Mouse (Mus musculus) monocyte, adult 5-6 weeks (primary cell): Measurements from ENCODE around the gene Rasgrp1. TPM values are rescaled to one million over a fixed set of nuclear protein-coding genes. Genes with fewer than 3 reads are reported as not detected.

Experiments
- ATAC-seq: fragments of 153-309, 156-312 bp; replicated peaks from 2 replicates; pipeline ENCODE4 v1.8.0; 2017; ENCODE audit warnings: mild to moderate bottlenecking; ENCODE audit not compliant: low TSS enrichment, insufficient number of reproducible peaks, severe bottlenecking, poor library complexity, low FRiP score
- total RNA-seq: library from RNA; stranded (forward); fragments of 200-1000, 200-491, 200-594 nt; gene quantifications from 3 replicates; pipeline ENCODE4 v1.2.3, GENCODE M21; 2017

The Rasgrp1 gene
- total RNA-seq, 1 experiment from 2014 or later: 54.2 TPM

DNA sequence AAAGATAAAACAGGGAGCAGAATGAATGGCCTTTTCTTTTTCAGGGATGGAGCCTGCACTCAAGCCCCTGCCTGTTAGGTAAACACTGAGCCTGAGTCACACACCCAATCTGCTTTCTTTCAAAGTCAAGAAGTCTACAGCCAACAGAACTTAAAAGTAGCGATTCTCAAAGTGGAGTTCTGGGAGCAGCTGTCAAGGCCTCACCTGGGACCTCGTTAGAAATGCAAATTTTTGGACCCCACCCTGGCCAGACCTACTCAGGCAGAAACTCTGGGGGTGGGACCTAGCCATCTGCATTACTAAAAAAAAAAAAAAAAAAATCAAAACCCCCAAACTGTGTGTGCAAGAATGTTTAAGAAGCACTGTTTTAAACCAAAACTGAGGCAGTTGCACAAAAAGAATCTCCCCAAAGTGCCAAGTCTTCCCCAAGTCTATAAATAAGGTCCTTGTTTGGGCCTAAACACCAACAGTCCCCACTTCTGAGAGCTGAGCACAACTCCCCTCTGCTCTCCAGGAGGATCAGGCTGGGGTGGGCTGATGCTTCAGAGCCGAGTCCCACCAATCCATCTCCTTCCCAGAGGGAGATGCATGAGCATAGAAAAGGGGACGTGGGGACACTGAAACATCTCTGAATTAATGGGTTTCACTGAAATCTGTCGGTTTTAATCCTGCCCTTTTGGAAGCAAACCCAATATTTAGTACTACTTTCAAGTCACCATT, 5.7 kb downstream of the Rasgrp1 start:
- ATAC-seq: no peak

DNA sequence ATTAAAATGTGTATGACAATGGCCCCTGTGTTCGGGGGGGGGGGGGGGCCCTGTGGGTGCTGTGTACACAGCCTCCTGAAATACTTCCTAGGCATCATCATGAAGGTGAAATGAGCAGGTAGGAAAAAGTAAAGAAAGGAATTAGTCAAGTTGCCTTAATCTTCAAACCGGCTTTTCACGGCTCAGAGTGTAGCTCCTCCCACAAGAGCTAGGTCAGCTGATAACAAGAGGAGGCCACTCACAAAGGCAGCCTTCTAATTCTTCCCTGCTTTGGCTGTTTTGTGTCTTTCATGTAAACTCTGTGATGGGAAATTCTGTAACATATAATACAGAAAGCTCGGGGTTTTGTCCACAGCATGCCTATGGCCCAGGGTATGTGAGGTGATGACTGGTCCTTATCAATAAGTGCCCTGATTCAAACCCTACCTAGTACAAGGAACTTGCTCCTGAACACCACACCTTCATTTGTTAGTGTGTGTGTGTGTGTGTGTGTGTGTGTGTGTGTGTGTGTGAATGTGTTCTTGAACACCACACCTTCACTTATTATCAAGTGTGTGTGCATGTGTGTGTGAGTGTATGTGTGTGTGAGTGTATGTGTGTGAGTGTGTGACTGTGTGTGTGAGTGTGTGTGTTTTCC, 7.1 kb downstream of the Rasgrp1 start:
- no peak for ATAC-seq

DNA sequence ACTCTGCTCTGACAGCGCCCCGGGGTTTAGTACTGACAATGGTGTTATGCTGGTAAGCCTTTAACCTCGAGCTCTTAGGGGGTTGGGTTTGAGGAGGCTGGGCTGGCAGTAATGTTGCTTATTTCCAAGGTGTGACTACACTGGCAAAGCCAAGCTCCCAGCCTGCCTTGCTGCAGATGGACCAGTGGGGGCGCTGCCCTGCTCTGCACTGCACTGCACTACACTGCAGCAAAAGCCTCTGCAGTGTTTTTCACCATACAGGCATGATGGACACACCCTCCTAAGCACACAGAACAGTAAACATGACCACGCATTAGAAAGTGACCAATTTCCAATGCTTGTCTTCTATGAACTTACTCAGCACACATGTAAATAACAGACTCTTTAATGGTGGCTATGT, 11.2 kb downstream of the Rasgrp1 start:
- ATAC-seq: 0 out of 2 replicates have a peak, but pooled peaks have one; percentile 38

DNA sequence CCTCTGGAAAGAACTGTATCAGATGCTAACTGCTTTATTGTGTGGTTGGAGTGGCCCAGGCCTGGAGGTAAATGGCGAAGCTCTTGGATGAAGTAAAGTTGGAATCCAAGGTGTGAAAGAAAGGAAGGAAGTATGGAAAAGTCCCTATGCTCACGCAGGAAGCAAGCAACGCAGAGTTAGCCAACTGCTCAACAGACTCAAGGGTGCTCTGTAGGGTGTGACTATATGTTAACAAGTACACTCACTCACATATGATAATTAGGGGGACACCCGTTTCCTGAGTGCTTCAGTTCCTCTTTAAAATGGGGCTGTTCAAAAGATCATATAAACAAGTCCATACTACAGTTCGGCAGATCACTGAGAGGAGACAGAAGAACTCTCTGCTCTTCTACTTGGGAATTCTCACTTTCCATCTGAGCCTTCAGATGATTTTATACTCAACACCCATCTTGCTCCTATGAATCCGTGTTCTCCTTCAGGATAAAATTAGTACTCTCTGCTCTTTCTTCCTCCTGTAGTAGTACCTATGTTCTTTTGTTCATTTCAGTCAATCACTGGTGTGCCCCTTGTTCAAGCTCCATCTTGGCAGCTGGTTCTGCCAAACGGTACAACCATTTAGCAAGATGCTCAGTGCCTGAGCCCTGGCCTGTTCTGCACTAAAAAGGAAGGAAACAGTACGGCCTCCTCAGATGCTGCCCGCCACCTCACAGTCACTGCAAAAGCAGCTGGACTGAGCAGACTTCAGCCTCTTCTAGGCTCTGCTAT, 14.1 kb downstream of the Rasgrp1 start:
- ATAC-seq: peak; percentile 94

DNA sequence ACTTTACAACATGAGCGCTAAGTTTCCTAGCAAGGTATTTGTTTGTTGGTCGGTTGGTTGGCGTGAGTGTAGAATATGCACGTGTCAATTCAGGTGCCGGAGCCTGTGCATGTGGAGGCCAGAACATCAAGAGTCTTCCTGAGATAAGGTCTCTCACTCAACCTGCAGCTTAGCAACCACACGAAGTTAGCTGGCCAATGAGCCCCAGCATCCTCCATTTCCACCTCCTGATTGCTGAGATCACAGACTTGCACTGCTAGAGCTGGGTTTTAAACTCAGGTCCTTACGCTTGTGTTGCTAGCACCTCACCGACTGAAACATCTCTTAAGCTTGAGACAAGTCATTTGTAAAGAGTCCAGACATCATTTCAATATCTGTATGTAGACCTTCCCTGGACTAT, 20.4 kb downstream of the Rasgrp1 start:
- no peak for ATAC-seq

DNA sequence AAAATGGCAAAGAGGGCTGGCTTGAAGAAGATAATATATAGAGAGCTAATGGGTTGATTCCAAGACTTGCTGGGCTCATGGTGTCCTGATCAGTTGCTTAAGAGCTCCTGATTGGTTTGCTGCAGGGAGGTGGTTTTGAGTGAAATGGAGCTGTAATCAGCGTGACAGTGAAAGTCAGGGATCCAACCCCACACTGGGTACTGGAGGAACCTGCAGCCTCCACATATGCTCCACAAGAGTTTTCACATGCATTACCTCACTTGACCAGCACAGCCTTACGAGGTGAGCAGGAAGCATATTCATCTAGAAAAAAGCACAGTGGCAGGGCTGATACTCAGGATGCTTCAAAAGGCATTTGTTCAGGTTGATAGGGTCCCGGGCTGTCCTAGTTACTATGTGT, 21.6 kb downstream of the Rasgrp1 start:
- no peak for ATAC-seq

DNA sequence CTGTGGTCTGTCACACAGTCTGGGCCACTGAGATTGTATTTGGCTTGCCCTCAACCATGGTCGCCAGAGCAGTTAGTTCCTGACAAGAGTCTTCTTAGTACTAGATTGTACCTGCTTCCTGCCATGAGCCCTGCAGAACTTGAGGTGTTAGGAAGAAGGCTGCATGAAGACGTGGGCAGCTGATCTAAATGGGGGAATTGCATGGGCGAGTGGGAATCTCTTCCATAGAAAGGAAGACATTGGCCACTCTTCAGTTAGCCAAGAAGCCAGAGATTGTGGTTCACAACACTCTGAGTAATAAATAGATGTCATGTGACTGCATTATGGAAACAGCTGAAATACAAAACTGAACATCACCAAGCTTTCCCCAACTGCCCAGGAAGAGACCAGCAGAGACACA, 23.8 kb downstream of the Rasgrp1 start:
- ATAC-seq: no peak

DNA sequence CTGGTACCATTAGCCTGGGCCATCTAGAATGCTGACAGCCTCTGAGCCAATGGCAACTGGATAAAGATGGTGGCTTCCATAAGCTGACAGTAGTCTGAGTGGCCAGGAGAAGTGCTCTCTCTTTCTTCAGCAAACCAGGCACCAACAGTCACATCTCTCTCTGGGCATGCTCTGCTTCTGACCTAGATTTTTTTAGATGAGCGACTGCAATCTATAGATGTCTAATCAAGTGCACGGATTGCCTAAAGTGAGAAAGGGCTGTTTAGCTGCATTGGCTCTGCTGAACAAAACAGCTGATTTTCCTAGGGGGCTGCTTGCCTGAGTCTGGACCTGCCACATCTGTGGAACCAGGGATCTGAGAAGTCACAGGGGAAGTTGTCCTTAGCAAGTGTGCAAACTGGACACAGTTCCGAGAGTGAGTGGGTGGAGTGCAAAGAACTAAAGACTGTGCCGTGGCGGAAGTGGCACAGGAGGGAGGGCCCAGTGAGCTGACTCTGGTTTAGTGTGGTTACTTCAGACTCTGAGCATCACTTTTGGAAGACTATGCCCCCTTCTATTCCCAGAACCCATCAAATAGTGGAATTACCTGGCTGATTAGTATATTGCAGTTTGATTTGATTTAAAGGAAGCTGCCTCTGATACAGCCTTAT, 29.1 kb downstream of the Rasgrp1 start:
- ATAC-seq: no peak

DNA sequence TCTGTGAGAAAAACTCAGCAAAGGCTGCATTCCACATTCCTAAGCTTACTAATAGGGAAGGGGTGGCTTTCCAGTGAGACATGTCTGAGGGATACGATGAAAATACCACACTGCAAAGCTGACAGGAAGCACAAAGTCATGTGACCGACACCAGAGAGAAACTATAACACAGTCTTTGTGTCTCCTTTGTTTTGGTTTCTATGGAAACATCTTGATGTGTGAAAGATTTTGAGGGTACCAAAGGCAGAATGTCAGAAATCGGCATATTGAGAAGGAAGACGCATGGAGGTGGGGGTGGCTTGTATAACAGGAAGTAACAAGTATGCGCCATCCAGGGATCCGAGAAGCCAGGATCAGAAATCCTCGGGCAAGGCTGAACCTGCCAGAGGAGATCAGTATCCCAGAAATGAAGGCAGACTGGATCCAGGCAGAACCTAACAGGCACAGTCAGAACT, 30.3 kb downstream of the Rasgrp1 start:
- no peak; the same call in 1 of the 2 replicates for ATAC-seq

DNA sequence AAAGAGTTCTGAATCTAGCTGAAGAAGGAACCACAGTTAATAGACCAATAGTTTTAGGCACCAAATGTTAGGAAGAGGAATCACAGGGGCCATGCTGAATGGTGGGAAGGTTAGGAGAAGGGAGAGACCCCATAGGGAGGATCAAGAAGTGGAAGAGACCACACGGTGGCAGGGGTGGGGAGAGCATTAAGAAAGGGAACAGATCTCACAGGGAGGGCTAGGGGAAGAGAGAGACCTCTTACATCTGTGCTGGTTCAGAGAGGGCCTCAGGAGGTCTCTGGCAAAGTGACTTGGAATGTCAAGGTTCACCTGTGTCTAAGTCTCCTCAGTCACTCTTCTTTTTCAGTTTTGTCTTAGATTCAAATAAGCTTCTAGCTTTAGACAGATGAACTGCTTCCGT, 30.8 kb downstream of the Rasgrp1 start:
- no peak for ATAC-seq

DNA sequence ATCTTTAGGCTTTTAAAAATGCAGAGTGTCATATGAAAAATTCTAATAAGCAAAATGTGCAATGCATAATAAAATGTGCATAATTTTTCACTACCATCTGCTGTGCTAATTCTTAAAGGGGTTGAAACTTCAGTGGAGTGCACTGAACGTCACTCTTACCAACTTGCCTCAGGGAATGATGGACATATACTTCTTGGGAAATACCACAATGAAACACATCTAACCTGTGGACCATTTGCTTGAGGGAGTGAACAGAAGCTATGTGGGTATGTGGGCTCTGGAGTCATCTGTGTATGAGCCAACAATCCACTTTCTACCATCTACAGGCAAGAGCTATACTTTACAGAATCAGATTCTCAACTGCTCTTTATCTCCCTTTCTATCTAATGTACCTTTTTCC, 31.5 kb downstream of the Rasgrp1 start:
- ATAC-seq: no peak

DNA sequence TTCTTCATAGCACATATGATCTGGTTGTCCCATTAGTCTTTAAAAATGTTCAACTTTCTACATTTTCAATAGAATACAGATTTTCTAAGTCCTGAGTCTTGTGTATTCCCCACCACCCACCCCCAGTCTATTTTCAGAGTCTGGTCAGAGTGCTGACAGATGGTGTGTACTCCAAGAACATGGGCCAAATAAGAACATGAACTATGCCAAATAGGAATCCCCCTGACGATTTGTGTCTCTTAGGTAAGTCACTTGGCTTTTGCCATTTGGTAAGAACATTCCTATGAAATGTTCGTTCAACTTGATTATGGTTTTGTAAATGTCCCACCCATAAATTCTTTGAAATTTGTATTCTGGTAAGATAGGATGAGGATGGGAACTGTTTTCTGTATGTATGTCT, 33.8 kb downstream of the Rasgrp1 start:
- ATAC-seq: no peak

DNA sequence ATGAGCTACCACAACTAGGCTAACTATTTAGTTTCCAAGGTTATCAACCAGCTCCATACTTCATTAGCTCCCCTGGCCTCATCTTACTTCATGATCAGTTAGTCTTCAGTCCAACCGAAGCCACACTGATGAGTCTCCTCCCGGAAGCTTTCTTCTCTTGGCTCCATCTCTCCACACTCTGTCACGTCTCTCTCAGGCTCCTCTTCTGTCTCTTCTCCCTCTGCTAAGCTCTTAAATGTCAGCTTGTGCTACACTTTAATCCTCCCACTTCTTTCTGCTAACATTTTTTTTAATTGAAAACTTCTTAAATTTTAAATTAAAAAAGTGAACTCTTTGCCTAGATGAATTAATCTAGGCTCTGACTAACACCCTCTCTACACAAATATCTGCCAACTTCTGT, 34.8 kb downstream of the Rasgrp1 start:
- no peak for ATAC-seq

DNA sequence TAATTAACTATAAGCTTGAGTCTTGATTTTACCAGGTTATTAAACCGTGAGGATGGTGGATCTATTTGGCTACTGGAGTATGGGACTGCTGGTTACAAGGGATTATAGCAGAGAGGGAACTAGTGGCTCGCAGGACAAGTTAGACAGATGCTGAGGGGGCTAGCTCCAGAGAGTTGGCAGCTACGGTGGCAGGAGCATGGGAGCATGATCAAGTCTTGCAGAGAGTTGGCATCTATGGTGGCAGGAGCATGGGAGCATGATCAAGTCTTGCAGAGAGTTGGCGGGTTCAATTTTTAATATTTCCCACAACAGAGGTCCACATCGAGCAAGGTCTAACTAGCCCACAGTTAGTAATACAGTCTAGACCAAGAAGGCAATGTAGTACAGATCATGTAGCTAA, 37.9 kb downstream of the Rasgrp1 start:
- no peak for ATAC-seq

DNA sequence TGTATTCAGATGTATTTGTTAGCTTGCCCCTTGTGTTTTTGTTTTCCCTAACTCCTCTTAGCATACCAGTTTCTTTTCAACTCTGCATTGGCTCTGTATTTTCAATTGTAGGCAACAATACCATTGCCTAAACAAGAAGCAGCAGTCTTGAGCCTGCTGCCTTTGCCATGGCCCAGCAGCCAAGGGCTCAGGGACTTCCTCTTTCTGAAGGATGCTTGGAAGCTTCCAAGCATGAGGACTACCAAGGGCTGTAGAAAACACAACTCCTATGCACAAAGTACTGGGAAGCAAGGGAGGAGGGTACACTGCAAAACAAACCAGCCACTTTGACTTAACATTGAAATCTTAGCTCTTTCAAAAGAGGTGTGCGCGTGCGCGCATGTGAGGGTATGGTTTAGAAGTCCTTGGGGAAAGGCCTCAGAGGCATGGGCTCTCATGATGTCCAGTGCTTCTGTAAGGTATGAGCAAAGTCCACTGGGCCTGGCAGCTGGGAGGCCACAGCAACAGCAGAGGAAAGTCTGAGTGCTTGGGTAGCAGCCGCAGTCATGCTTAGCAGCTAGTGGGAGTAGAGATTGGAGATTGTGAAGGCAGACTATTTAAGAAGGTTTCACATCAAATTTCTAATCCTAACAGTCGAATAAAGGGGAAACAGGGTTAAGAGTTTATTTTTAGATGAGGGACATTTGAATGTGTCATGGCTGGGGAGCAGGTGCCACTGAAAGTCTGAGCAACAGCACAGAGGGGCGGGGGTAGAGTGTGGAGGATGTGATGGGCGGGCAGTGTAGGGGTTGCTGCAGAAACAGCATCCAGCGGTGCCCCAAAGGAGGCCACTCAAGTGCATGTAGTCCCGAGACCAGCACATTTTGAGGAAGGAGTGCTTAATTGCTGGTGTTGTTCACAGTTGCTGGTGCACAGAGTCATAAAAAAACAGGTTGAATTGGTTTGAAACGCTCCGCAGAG, 39.1 kb downstream of the Rasgrp1 start:
- ATAC-seq: peak; percentile 80

DNA sequence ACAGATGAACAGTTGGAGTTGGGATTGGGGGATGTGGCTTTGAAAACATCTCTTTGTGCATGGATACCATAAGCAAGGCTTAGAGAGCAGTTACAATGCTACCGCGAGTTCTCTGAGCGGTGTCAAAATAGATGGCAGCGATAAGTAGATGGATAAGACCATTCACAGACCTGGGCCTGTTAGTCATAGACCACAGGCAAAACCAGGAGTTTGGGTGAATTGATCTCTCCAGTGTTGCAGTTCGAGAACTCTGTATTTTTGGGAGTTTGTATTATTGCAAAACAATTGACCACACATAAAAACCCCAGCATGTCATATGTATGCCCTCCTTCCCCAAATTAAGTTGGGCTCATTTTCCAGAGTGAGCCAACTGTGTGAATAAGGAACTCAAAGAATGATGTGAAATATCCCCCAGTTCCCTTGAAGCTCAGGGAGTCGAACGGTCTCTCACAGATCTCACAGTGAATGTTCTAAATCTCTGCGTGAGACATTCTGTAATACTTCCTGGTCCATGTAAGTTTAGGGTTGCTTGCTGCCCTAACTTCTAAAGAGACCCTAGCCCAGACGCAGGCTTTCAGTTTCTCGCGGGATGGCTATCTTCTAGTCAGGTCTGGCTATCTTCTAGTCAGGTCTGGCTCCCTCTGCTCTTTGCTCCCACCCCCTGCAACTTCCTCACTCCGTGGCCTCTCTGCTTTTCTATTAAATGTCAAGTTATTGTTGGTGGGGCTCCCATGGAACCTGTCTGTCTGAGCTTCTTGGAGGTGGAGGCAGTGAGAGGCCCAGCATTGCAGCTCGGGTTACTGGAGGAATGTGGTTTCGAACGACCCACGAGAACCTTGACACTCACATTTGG, 43.0 kb downstream of the Rasgrp1 start:
- ATAC-seq: peak; percentile 66

DNA sequence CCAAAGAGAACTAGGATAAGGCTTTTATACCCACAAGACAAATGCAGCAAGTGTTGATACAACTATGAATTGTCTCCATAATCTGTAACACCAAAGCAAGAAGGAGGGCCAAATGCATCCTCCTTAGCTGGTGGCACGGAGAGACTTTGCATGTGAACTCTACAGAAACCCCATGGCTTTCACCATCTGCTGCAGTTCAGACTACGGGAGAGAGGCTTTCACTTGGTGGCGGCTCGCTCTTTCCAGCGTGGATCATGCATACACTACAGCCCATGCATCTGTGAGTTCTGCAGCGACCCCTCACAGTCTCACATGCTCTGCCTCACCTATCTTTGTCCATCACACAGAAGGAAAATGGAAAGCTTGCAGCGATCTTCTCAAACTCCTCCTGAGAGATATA, 54.5 kb downstream of the Rasgrp1 start:
- no peak for ATAC-seq
